Mouse (Mus musculus) olfactory bulb, adult 2 months (tissue): ENCODE measurements around the gene Fhit.

Experiments
- CTCF ChIP-seq: fragments of 200-500 bp; IDR thresholded peaks from 2 replicates; pipeline ENCODE4 v1.5.1; 2012; ENCODE audit warnings: low read depth, mild to moderate bottlenecking, low read length, moderate library complexity; ENCODE audit not compliant: insufficient read depth
- POLR2A ChIP-seq: fragments of 200-500 bp; IDR thresholded peaks from 2 replicates; pipeline ENCODE4 v1.6.1; 2012; ENCODE audit warnings: mild to moderate bottlenecking, low read depth, low read length, moderate library complexity; ENCODE audit not compliant: insufficient read depth

DNA sequence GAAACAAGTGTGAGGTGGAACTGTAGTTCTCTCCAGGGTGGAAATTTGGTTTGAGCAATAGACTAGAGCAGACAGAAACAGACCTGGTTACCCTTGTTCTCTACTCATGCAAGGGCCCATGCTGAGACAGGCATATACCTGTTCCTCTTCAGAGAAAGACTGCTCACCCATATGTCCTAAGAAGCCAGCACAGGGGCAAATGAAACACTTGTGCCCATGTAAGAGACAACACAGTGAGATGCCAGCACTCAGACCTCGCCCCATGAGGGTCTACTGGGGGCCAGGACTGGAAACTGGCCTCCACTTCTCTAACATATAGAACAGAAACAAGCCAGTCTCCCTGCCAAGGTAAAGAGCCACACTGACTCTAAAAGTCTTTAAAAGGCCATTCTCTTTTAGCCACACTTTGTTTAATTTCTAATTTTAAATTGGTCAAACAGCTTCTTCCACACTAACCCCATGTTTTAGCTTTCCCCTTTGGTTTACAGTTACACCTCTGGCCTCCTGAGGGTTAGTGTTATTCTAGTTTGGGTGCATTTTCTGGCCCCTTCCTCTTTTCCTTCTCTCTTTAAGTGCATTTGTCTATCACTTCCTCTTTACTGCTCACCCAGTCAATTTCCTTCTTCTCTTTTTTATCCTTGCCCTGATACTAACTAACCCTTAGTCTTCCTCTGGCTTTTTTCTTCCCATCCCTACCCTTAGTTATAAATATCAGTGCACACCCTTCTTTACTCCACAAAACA is 722.7 kb downstream of the Fhit start:
- TF ChIP-seq CTCF (no peak), POLR2A (no peak)
